Mouse (Mus musculus) adrenal gland (tissue): ENCODE results near the gene Vps37c.

Source experiments
- intact Hi-C: fragments of 180-260 bp; cut with DNase I; formaldehyde crosslinking; loops from one replicate; pipeline ENCODE4 v1.15.1; 2025
- long read RNA-seq, 2 experiments: library from polyadenylated mRNA; unstranded; transcript quantifications; one replicate each; pipeline ENCODE4 v2.0.0; 2020; ENCODE audit warnings: borderline replicate concordance in 1 of 2; ENCODE audit not compliant: insufficient replicate concordance in 1 of 2

Vps37c gene
- long read RNA-seq, experiment 1, transcript Vps37c-201 (5 exons, 2,686 nt), result major isoform, 16 of 27 reads
- long read RNA-seq, experiment 1, partial matches to known transcripts, result 1 of 27 reads
- long read RNA-seq, experiment 1, other reads (novel, unspliced or antisense), result 8 of 27 reads
- long read RNA-seq, experiment 2, transcript Vps37c-201 (5 exons, 2,686 nt), result major isoform, 17 of 32 reads
- long read RNA-seq, experiment 2, partial matches to known transcripts, result 1 of 32 reads
- long read RNA-seq, experiment 2, other reads (novel, unspliced or antisense), result 11 of 32 reads

DNA sequence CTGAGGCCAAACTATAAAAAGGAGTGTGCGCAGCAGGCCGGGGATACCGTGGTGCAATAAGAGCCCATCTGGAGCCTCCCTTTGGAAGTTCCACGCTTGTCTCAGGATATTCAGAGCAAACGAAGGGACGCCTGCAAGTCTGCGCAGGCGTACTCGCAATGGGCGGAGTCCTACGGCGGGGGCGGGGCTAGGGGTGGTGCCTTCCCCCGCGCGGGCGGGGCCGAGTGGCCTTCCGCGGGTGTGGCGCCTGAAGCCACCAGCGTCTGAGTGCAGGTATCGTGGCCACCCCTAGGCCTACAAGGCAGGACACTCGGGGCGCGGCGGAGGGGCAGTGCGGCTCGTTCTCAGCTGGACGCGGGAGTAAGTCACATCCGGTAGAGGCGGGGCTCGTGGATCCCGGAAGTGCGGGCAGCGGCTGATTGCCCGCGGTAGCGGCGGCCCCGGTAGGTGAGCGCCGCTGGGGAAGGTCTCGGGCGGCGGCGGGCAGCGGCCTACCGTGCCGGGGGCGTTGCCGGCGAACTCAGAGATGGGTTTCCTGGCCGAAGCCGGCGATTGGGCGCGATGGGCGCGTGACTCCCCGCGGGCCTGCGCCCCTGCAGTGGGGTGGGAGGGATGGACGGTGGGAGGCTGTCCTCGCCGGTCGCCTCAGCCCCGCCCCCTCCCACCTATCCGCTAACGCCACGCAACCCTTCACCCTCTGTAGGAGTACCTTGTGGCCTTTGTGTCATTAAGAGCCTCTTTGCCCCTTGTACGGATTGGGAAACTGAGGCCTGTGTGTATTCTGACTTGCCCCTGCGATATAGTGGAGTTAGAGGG, at the start of gene Vps37c:
TSS of gene Vps37c (plus strand) at position 199 of the 816 bp plus-strand sequence.
- intact Hi-C loops, result no loop called here

DNA sequence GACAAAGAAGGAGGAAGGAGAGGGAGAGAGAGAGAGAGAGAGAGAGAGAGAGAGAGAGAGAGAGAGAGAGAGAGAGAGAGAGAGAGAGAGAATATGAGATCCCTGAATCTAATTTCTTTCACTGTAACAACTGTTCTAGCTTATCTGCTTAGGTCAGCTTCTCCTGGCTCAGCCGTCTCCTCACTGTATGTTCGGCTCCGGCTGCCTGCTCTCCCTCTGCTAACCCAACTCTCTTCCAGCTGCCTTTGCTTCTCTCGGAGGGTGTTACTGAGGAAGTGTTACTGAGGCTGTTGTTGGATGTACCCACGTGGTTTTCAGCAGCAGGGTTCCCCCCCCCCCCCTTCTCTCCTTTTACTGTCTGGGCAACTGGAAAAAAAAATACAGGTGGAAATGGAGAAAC, 48.5 kb upstream of the Vps37c start:
- intact Hi-C loops, result no loop called here

DNA sequence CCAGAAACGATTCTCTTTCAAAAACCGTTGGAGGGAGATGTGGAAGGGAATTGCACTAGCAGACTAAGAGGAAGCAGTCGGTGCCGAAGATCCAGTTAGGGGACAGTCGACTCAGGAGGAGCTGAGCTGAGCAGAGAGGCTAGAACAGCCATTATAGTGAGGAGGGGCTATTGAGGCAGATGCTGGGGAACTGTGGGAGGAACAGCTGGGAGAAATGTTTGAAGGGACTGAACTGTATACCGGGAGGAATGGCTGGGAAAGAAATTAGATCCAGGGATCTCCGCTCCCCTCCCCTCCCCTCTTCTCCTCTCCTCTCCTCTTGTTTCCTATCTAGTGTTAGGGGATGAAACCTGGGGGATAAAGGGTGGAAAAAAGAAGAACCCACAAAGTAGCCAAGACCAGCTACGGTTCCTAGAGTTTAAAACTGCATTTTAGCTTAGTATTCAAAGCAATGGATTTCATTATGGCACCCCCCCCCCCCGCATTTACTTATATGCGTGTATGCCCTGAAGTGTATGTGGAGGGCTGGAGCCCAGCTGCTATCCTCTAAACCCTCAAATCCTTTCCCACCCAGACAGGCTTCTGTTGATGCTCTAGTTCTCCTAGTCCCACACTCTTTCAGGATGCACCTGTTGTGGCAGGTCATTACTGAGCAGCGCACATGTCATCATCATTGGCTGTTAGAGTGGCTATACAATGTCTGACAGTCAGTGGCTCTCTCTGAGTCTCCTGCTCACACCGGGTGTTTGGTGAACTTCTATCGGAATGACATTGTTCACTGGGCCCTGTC, 47.8 kb upstream of the Vps37c start:
- intact Hi-C loops, result no loop called here

DNA sequence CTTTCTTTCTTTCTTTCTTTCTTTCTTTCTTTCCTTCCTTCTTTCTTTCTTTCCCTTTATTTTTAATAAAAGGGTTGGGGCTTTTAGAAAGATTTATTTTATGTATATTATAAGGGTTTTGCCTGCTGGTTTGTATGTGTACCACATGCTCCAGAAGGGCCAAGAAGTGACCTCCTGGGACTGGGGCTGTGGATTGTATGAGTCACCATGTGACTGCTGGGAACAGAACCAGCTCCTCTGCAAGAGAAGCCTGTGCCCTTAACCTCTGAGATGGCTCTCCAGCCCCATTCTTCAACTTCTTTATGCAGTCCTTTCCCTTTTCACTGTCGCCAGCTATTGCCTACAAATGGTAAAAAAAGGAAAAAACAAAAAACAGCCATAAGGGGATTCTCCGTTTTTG, 42.9 kb upstream of the Vps37c start:
- intact Hi-C loops, result no loop called here

DNA sequence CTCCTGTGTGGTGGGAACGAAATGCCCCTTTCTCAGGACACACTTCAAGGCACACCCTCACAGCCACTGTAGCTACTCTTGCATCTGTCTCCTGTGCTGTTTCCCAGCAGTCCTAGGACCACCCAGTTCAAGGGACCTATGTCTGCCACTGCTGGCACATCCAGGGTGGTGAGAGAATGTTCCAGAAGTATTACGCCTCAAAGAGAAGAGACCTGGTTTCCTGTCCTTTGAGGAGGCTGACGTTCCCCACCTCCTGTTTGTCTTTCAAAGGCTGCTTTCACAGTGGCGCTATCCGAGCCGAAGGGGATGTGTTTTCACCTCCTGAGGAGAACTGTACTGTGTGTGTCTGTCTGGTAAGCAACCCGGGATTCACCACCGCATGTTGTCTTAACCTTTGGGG, 40.4 kb upstream of the Vps37c start:
- intact Hi-C loops, result no loop called here

DNA sequence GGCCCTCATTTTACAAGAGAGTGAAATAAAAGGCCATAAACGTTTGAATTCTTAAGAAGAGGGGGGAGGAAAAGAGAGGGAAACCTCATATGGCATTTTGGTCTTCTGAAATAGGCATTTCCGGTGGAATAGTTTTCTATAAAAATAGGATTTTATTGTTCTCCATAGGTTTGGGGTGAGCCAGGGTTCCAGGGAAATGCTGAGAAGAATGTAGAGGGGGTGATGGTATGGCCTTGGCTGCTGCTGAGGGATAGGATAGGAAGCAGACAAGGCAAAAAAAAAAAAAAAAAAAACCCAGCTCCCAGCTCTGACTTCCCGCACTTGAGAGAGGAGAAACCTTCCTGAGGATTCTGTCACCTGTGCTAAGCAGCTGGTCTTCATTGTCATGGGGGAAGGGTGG, 32.5 kb upstream of the Vps37c start:
- intact Hi-C loops, result no loop called here

DNA sequence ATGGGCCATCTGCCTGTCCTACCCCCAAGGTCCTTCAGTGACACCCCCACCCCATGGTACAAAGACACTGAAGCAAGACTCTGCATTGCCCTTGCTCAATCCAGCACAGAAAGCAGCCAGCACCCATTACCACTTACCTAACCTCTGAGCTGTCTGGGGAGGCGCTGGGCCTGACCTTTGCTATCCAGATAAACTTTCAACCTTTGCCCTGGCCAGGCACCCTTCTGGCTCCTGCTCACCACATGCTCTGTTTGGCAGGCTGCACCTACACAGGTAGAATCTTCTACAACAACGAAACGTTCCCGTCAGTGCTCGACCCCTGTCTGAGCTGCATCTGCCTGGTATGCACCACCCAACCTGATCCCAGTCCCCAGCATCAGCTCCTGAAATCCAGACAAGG, 30.8 kb upstream of the Vps37c start:
- intact Hi-C loops, result no loop called here

DNA sequence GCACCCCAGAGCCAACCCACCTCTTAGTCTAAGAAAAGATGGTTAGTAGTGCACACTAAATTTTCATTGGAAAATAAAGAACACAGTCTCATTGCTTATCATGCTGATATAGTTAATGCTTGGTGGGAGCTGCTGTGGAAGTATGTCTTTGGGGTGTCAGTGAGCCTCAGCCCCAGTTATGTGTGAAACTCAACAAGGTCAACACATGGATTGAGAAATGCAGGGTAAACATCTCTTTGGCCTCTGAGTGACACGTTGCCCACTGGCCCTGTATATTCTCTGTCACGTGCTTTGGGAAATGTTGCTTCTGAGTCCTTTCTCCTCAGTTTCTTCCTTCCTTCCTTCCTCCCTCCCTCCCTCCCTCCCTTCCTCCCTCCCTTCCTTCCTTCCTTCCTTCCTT, 30.1 kb upstream of the Vps37c start:
- intact Hi-C loops, result no loop called here

DNA sequence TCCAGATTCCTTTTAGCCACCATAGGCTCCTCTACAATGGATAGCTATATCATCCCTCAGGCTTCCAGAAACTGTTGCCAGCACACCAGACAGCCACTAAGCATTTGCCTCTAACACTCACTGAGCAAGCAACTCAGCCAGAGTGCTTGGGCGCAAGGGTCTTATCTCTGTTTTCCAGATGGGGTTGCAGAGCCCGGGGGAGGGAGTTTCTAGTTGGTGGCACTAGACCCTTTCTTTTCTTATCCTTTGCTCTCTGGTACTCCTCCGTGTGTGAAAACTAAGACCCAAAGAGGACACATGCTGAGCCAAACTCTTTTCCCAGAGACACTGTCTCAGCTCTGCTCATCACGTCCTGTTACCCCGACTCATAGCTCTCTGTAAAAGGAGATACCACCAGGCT, 27.2 kb upstream of the Vps37c start:
- intact Hi-C loops, result no loop called here

DNA sequence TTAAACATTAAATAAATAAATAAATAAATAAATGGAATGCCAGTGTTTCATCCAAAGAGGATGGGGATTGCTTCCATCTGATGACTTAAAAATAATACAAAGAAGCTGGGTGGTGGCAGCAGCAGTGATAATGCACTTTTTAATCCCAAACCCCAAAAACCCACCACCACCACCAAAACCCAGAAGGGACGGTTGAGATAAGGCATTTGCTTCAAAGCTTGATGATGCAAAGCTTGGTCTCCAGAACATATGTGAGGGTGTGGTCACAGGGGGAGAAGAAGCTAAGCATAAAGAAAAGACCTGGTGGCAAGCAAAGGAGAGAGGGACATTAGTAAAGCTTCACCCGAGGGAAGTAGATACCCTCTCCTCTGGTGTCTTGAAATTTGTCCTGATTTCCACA, 26.6 kb upstream of the Vps37c start:
- intact Hi-C loops, result no loop called here

DNA sequence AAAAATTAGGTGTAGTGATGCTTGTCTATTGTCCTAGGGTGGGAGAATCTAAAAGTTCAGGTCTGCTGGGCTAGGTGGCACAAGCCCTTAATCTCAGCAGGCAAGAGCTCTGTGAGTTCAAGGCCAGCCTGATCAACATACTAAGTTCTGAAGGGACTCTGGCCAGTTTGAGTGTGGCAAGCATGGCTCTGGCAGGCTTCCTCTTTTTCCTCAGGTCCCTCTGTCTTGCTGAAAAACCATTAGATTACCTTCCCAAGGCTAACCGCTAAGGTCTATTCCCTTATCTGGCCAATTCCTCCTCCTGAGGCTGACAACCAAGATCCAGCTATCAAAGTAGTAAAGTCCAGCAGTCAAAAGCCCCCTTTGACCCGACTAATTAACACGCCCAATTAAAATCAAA, 25.9 kb upstream of the Vps37c start:
- intact Hi-C loops, result no loop called here

DNA sequence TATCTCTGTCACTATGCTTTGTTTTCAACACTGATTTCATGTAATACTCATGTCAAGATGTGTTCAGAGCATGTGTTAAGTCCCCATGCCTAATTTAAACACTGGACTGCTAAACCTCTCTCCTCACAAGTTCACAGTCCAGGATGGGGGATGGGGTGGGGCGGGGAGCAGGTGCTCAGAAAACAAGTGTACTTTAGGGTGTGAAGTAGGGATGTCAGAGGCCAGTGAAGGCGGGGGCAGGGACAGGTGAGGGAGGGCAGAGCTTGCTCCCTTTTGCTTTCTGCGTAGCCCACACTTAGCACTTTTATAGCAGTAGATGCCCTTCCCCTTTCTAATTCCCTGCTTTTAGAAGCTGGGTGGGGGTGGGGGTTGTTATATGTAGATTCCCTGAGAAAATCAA, 23.4 kb upstream of the Vps37c start:
- intact Hi-C loops, result no loop called here

DNA sequence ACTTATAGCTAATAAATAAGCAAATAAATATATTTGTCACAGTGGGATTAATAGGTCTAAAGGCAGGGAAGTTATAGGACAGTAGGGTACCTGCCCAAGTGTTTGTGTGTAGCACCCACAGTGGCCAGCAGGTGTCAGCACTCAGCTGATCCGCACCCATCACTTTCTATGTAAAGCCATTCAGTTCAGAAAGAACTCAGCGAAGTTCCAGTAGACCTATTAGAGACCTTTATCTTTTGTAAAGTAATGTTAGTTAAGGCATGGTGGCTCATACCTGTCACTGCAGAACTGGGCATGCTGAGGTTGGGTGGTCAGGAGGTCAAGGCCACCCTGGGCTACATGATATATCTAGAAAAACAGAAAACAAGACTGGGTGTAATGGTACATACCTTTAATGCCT, 23.0 kb upstream of the Vps37c start:
- intact Hi-C loops, result no loop called here

DNA sequence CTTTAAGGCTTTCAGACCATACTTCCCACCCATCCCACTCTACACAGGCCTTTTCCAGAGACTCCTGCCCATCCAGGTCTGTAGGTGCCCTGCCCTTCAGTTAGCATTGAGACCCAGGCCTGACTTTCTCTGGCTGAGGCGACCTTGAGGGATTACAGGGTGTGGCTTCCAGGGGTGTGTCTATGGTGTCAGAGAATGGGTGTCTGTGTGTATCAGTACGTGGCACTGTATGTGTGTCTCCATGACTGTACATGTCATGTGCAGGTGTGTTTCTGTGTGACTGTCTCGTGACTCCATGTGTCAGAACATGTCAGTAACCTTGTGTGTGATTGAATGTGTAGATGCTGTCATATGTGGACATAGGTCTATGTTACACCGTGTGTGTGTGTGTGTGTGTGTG, 17.2 kb upstream of the Vps37c start:
- intact Hi-C loops, result no loop called here

DNA sequence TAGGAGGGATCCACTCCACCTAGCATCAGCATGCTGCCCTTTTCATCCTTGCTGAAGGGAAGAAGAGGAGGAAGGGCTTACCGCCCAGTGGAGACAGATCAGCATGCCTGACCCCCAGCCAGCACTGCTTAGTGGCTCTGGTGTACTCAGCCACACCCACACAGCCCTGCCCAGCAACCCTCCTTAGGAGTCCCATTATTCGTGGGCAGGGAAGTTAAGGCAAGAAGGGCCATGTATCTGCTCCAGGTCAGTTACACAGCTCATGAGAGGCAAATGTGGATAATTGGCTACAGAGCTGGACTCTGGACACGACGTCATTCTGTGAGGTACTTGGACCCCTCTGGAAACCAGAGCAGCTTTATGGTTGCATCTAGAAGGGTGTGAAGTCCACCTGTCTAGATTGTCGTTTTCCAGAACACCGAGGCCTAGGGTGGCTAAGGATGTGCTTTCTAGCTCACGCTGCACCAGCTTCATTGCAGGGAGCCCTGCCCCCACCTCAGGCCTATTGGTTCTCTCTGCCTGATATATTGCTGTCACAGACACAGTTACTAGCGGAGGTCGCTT, 16.6 kb upstream of the Vps37c start:
- intact Hi-C loops, result no loop called here

DNA sequence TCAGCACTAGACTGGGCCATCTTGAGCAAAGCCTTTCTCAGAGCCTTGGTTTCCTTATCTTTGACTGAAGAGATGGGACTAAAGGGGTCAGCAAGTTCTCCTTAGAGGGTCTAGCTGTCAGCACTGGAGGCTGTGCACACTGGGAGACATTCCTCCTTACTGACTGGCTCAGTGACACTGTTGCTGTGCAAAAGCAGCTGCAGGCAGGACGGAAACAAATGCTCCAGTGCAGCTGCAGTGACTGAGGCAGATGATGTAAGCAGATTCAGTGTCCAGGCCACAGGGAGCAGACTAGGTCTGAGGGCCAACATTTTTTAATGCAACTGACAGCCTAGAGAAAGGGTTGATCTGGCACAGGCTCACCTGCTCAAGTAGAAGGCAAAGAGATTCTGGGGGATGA, 15.3 kb upstream of the Vps37c start:
- intact Hi-C loops, result no loop called here

DNA sequence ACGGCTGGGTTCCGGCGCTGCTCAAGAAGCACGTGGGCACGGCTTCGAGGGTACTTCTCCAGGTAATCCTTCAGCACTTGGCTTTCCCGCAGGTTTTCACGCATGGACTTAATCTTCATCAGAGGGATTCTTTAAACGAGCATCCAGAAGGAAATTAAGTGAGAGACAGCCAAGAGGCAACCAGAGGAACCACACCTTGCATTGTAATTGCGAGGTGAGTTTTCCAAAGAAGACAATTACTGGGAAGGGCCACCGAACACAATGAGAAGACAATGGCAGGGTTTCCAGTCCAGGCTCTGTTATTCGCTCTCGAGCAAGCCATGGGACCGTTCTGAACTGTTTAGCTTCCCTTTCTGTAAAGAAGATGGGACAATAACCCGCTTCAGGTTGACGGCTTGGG, 11.9 kb upstream of the Vps37c start:
- intact Hi-C loops, result loop anchor here (5.0 kb wide), 1 partner anchor 156 kb away; the partner anchor contains the start of gene Cd6

DNA sequence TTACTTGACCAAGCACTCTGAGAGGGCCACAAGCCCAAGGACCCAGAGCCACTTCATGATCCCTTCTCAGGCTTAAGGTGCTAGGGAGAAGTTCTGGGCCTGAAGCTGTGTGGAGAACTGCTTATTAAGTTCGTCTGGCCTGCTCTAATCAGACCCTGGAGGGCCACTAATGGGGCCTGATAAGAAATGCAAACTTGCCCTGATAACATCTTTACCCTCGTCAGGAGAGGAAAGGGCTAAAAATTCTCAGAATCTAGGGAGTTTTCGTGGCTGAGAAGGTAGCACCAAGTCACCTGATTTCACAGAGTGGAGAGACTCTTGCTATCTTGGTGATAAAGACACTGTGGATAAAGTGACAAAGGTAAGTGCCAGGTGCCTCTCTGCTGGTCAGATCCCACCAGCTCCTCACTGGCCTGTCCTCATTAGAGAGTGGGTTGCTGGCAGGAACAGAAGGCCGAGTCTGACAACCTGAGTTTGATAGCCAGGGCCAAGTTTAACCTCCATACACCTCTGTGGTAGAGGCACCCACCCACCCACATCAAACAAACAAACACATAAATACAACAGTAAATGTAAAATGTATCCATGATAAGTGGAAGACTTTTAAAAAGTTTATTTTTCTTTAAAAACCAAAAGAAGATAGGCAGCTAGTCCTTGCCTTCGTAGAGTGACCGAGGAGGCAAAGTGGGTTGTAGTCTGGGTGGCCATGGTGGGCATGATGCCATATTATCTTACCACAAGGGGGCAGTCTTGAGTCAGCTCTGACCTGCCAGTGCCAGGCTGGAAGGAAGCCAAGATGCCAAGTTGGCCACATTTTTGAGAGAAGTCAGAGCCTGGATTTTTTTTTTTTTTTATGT, 10.4 kb upstream of the Vps37c start, which contains the start of gene Pga5:
TSS of gene Pga5 (minus strand) at position 157 of the 857 bp plus-strand sequence.
- intact Hi-C loops, result loop anchor here (1.0 to 5.0 kb wide), 3 partner anchors 31 to 279 kb away; partner anchors contain the start of gene Cd6

DNA sequence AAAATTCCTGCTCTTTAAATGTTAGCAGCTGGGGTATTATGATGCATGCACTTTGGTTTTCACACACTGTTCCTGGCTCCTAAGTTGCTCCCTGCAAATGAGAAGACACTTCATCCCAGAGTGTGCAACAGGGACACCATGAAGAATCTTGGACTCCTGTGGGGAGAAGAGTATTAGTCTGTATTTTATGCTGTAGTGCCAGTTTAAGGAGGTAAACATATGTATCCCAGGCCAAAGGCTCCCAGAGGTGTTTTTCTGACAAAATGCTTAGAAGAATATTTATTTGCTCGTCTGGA, 9.8 kb upstream of the Vps37c start:
- intact Hi-C loops, result loop anchor here (1.0 to 5.0 kb wide), 3 partner anchors 31 to 278 kb away; partner anchors contain the start of gene Cd6

DNA sequence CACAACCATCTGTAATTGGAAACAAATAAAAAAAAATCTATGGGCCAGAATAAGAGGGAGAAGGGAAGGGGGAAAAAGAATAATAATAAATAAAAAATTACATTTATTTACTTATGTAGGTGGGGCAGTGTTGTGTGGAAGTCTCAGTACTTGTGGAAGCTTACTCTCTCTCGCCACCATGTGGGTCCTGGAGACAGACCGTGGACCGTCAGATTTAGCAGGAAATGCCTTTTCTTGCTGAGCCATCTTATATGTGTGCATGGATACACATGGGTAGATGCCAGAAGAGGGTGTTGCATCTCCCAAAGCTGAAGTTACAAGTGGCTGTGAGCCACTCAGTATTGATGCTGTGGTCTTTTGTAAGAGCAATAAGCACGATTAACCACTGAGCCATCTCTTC, 7.0 kb upstream of the Vps37c start:
- intact Hi-C loops, result no loop called here

DNA sequence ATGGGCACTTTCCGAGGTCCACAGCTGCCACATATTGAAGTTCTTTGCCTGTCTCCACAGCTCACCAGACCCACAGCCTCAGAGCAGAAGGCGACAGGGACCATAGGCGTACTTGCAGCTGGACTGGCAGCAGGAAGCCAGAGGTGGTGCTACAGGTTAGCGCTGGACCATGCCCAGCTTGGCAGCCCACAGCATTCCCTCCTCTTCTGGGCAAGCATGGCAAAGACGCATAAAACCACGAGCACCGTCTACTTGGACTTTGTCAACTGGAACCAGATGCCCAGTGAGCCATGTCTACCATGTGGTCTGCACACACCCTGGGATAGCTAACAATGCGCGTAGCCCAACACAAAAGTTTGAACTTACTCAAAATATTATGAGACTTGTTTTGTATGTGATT, 3.5 kb upstream of the Vps37c start:
- intact Hi-C loops, result no loop called here
